Mouse (Mus musculus) thymus, adult 2 months (tissue): ENCODE data around the gene Pced1b. TPM values are rescaled to one million over a fixed set of nuclear protein-coding genes. Genes with fewer than 3 reads are reported as not detected.

Experiments
- DNase-seq: peaks from one replicate; pipeline ENCODE4 v3.0.0; 2021
- H3K27ac ChIP-seq: fragments of 200-500 bp; 2 replicates; pipeline ENCODE4 v1.5.1; 2012; ENCODE audit warnings: low read length, control low read depth; ENCODE audit not compliant: control insufficient read depth, insufficient read depth
- H3K27me3 ChIP-seq: fragments of 200-500 bp; 2 replicates; pipeline ENCODE4 v1.6.1; 2012; ENCODE audit warnings: mild to moderate bottlenecking, low read length, moderate library complexity, mixed read lengths; ENCODE audit not compliant: control insufficient read depth, insufficient read depth
- H3K36me3 ChIP-seq: fragments of 200-500 bp; 2 replicates; pipeline ENCODE4 v1.6.1; 2012; ENCODE audit warnings: mild to moderate bottlenecking, low read length, moderate library complexity; ENCODE audit not compliant: control insufficient read depth, insufficient read depth
- H3K4me1 ChIP-seq: fragments of 200-500 bp; replicated peaks from 2 replicates; pipeline ENCODE4 v1.6.1; 2012; ENCODE audit warnings: low read length; ENCODE audit not compliant: control insufficient read depth, insufficient read depth
- H3K4me3 ChIP-seq: fragments of 200-500 bp; 2 replicates; pipeline ENCODE4 v1.5.1; 2012; ENCODE audit warnings: mild to moderate bottlenecking, low read length, control low read depth, moderate library complexity; ENCODE audit not compliant: control insufficient read depth, insufficient read depth
- CTCF ChIP-seq: fragments of 200-500 bp; IDR thresholded peaks from 2 replicates; pipeline ENCODE4 v1.5.1; 2012; ENCODE audit warnings: mild to moderate bottlenecking, control low read depth, low read length, moderate library complexity, borderline replicate concordance; ENCODE audit not compliant: control insufficient read depth, poor library complexity, insufficient read depth; ENCODE audit errors: extremely low read depth
- POLR2A ChIP-seq: fragments of 200-500 bp; IDR thresholded peaks from 2 replicates; pipeline ENCODE4 v1.6.1; 2012; ENCODE audit warnings: mild to moderate bottlenecking, low read length, control low read depth, moderate library complexity; ENCODE audit not compliant: control insufficient read depth, poor library complexity, insufficient read depth; ENCODE audit errors: extremely low read depth
- WGBS: fragments of 180-500 bp; shearing (Covaris S2); methylation state at CpG from one replicate; pipeline ENCODE4 v1.1.7; 2018; 5-methylcytosine and 5-hydroxymethylcytosine counted together
- polyA plus RNA-seq: library from polyadenylated mRNA; depleted of rRNA; stranded (reverse); fragments of >200 nt; gene quantifications from 2 replicates; pipeline ENCODE4 v1.2.3, GENCODE M21; 2012

The Pced1b gene
- polyA plus RNA-seq, 1 experiment: 26.7 TPM

- Histone ChIP-seq H3K4me3 (peak overlapping the region; percentile 30), H3K27me3 (no peaks in the 10 kb centered on the region), H3K4me1 (peaks cover 17% of the 10 kb centered on the region), H3K27ac (no peak overlapping the region; the same call in 1 of the 2 replicates), H3K36me3 (no peaks in the 10 kb centered on the region)
- no peak for TF ChIP-seq POLR2A
- DNase-seq: no peak
- 81% methylated on average over 15 of the region's 15 CpGs for WGBS
Observed at GRCm38 (mm10) chr15:97374845-97375720, 128.2 kb downstream of the Pced1b start.

DNA sequence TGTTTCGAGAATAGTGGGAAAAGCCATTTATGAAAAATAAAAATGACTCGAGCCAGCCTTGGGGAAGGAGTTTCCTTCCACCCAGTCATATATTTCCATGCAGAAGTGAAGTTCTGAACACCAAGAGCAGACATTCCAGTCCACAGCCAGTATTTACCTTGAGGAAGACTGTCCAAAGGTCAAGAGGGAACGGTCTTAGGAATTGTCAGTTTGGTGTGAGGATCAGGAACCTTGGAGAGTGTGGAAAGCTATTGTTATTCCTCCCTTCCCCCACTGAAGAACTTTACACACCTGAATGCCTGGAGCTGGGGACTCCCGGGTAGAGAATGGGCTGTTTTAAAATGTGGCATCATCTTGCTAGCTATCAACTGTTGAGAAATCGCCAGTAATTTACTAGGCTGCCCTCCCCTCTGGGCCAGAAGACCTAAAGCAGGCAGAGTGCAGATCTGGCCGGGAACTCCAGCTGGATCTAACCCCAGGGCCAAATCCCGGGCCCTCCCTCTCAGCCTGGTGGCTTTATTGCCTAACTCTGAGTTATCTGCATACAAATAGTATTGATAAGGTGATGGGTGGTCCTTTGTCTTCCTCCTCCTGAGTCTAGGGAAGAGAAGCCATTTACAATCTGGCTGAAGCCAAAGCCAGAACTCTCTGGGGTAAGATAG is 129.3 kb downstream of the Pced1b start:
- peaks cover 17% of the 10 kb centered on the region for H3K4me1 ChIP-seq
- no peak overlapping the region for H3K27ac ChIP-seq
- H3K4me3 ChIP-seq: no peak overlapping the region
- DNase-seq: no peak
- no peaks in the 10 kb centered on the region for H3K27me3 ChIP-seq
- no peaks in the 10 kb centered on the region for H3K36me3 ChIP-seq
- TF ChIP-seq POLR2A: no peak
- no peak for TF ChIP-seq CTCF
- WGBS: 93% methylated on average over 7 of the region's 7 CpGs

DNA sequence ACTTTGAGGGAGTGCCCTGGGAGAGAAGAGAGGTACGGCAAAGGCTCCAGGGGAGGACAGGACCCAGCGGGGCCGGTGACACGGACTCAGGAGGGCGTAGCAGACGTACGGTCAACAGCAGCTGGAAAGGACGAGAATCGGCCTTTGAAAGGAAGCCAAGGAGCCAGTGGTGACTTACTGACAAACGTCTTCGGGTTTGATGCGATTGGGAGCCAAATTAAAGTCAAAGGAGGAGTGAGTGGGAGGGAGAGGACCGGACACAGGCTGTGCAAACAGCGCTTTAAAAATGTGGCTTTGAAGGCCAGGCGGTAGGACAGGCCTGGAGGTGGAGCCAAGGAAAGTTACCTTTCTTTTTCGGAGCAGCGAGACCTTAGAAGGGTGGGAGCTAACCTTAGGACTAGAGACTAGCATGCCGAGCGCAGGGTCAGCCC is 129.9 kb downstream of the Pced1b start:
- no peaks in the 10 kb centered on the region for H3K36me3 ChIP-seq
- H3K4me1 ChIP-seq: peaks cover 17% of the 10 kb centered on the region
- no peak overlapping the region for H3K4me3 ChIP-seq
- WGBS: 97% methylated on average over 19 of the region's 19 CpGs
- DNase-seq: no peak
- TF ChIP-seq CTCF: no peak
- no peak for TF ChIP-seq POLR2A
- no peaks in the 10 kb centered on the region for H3K27me3 ChIP-seq
- no peak overlapping the region for H3K27ac ChIP-seq

DNA sequence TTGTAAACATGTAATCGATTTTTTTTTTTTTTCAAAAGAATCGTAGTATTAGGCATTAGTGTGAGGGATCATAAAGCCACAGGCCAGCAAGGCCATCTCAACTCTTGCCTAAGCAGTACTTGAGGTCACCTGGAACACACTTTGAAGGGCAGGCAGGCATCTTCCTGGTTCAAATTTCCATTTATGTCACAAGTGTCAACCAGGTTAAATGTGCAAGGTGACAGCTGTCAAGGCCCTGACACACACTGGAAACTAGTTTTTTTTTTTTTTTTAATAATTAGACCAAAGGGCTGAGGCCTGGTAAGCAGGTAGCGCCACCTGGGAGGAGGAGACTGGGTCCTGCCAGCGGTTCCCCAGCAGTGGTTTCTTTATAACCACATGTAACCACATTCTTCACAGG is 131.2 kb downstream of the Pced1b start:
- Histone ChIP-seq H3K27ac (no peak overlapping the region), H3K4me1 (peaks cover 8% of the 10 kb centered on the region), H3K27me3 (no peaks in the 10 kb centered on the region), H3K4me3 (no peak overlapping the region), H3K36me3 (no peaks in the 10 kb centered on the region)
- TF ChIP-seq CTCF (no peak), POLR2A (no peak)
- 70% methylated on average over 4 of the region's 4 CpGs for WGBS
- no peak for DNase-seq

GRCm38 (mm10) chr15:97379489-97380304 is 132.8 kb downstream of the Pced1b start:
- H3K4me3 ChIP-seq: no peak overlapping the region
- 90% methylated on average over 12 of the region's 12 CpGs for WGBS
- no peaks in the 10 kb centered on the region for H3K4me1 ChIP-seq
- H3K27me3 ChIP-seq: no peaks in the 10 kb centered on the region
- no peaks in the 10 kb centered on the region for H3K36me3 ChIP-seq
- no peak for DNase-seq
- no peak overlapping the region for H3K27ac ChIP-seq
- TF ChIP-seq CTCF (no peak), POLR2A (no peak)

DNA sequence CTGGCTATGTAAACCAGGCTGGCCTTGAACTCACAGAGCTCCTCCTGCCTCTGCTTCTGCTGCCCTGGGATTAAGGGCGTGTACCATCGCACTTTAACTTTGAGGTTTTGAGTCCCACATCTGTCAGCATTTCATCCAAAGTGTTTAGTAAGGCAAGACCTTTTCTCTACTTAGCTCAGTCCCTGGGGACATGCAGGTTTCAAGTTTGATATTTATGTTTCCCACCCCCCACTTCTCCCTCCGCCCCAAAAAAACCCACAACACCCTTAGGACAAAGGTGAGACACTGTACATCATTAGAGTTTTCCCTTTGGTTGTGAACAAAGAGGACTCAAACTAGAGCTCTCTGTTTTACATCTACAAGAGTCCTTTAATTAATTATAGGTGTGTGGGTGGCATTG is 135.7 kb downstream of the Pced1b start:
- Histone ChIP-seq H3K4me1 (no peaks in the 10 kb centered on the region), H3K27ac (no peak overlapping the region), H3K36me3 (no peaks in the 10 kb centered on the region), H3K27me3 (no peaks in the 10 kb centered on the region), H3K4me3 (no peak overlapping the region)
- no peak for DNase-seq
- WGBS: 89% methylated on average over 3 of the region's 3 CpGs
- no peak for TF ChIP-seq CTCF
- TF ChIP-seq POLR2A: no peak
